Mouse (Mus musculus) intestine, embryonic 14.5 days (tissue): ENCODE data around the gene Id3. TPM values are rescaled to one million over a fixed set of nuclear protein-coding genes. Genes with fewer than 3 reads are reported as not detected.
A peak's percentile ranks its signal among the peaks of the same experiment; 100 is the strongest.

Experiments
- ATAC-seq: fragments of 200-750 bp; cut with Nextera tagmentation; replicated peaks from 2 replicates; pipeline ENCODE4 v1.8.0; 2017; ENCODE audit warnings: low read depth, moderate number of reproducible peaks, moderate TSS enrichment, moderate library complexity; ENCODE audit not compliant: low FRiP score, low TSS enrichment
- DNase-seq: peaks from one replicate; pipeline ENCODE4 v3.0.0-alpha.2; 2018; ENCODE audit warnings: low spot score
- H3K27ac ChIP-seq: fragments of 300-500 bp; sonication (generic); 2 replicates; pipeline ENCODE4 v1.5.1; 2014; ENCODE audit warnings: low read depth, mild to moderate bottlenecking, control low read depth
- H3K27me3 ChIP-seq: fragments of 300-500 bp; sonication (generic); replicated peaks from 2 replicates; pipeline ENCODE4 v1.6.1; 2014; ENCODE audit warnings: low read length, control low read depth; ENCODE audit not compliant: control insufficient read depth, insufficient read depth
- H3K36me3 ChIP-seq: fragments of 300-500 bp; sonication (generic); 2 replicates; pipeline ENCODE4 v1.6.1; 2014; ENCODE audit warnings: low read length, control low read depth; ENCODE audit not compliant: control insufficient read depth, insufficient read depth
- H3K4me1 ChIP-seq: fragments of 300-500 bp; sonication (generic); replicated peaks from 2 replicates; pipeline ENCODE4 v1.6.1; 2014; ENCODE audit warnings: low read length, control low read depth, mixed read lengths; ENCODE audit not compliant: control insufficient read depth, insufficient read depth
- H3K4me2 ChIP-seq: fragments of 300-500 bp; sonication (generic); 2 replicates; pipeline ENCODE4 v1.6.1; 2014; ENCODE audit warnings: low read length
- H3K4me3 ChIP-seq: fragments of 300-500 bp; sonication (generic); 2 replicates; pipeline ENCODE4 v1.5.1; 2014; ENCODE audit warnings: low read depth, low read length, control low read depth, mixed read lengths
- H3K9ac ChIP-seq: fragments of 300-500 bp; sonication (generic); 2 replicates; pipeline ENCODE4 v1.6.1; 2014; ENCODE audit warnings: mild to moderate bottlenecking, low read length
- H3K9me3 ChIP-seq: fragments of 300-500 bp; sonication (generic); 2 replicates; pipeline ENCODE4 v1.6.1; 2016; ENCODE audit warnings: low read length, control low read depth; ENCODE audit not compliant: control insufficient read depth
- WGBS: fragments of 180-500 bp; shearing (Covaris S2); extraction: QIAGEN DNeasy Blood & Tissue Kit; methylation state at CpG from one replicate; pipeline ENCODE4 v1.1.7; 2014; 5-methylcytosine and 5-hydroxymethylcytosine counted together
- polyA plus RNA-seq: library from polyadenylated mRNA; unstranded; fragments of >200 nt; fragmentation: Nextera tagmentation; extraction: Ambion mirVana; gene quantifications from 2 replicates; pipeline ENCODE4 v1.2.1, GENCODE M21; 2014

The Id3 gene
- polyA plus RNA-seq, 1 experiment from 2014 or later: 325 TPM

DNA sequence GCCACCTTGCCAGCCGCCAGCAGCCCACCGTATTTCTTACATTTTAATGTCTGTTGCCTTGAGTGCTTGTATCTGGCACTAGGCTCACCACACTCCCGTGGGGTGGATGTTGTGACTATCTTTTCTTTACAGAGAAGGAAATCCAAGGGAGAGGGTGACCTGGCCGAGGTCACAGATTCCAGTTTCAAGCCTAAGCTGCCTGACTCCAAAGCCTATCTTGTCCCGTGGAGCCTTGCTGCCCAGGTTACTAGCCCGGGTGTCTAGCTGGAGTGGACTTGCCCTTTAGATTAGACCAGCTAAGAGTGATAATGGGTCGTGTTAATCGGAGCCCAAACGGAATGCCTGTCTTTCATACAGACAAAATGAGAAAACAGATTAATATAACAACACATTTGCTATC, 9.5 kb upstream of the Id3 start:
- Histone ChIP-seq H3K36me3 (no peaks in the 10 kb centered on the region), H3K9me3 (peaks cover 5% of the 10 kb centered on the region; the same call in 1 of the 2 replicates), H3K4me3 (no peak overlapping the region), H3K27me3 (no peaks in the 10 kb centered on the region), H3K4me2 (peak overlapping the region; percentile 90), H3K27ac (peak overlapping the region; percentile 97), H3K4me1 (peaks cover 25% of the 10 kb centered on the region), H3K9ac (peak overlapping the region; percentile 30)
- DNase-seq (no peak), ATAC-seq (no peak)
- WGBS: 35% methylated on average over 9 of the region's 9 CpGs

DNA sequence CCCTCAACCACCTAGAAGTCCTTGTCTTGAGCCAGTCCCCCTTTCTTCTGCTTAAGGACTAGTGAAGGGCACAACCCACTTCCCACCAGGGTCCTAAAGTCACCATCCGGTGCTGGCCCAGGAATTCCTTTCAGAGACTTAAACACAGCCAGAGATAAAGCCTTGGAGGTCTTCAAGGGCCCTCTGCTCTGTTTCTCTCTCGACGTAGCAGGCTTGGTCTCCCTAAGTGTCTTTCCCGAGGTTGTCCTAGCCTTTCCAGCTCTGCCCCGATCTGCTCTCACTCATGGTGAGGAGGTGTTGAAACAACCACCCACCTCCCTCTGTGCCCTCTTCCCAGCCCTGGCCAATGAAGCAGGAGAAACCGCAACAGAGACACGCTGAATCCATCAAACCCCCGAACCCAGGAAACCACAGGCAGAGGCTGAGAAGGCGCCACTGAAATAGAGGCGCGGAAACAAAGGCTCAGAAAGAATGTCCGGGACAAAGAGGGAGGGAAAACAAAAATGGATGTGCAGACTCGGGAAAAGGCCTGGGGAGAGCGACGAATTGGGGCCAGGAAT, 8.8 kb upstream of the Id3 start:
- WGBS: 3% methylated on average over 15 of the region's 15 CpGs
- Histone ChIP-seq H3K4me1 (peaks cover 30% of the 10 kb centered on the region), H3K4me3 (peak overlapping the region; percentile 37), H3K27ac (peak overlapping the region; percentile 97), H3K4me2 (peak overlapping the region; percentile 90), H3K9me3 (peaks cover 5% of the 10 kb centered on the region; the same call in 1 of the 2 replicates), H3K27me3 (no peaks in the 10 kb centered on the region), H3K9ac (peak overlapping the region; percentile 70), H3K36me3 (no peaks in the 10 kb centered on the region)
- ATAC-seq (peak; percentile 37; the same call in 1 of the 2 replicates), DNase-seq (peak; percentile 79)

DNA sequence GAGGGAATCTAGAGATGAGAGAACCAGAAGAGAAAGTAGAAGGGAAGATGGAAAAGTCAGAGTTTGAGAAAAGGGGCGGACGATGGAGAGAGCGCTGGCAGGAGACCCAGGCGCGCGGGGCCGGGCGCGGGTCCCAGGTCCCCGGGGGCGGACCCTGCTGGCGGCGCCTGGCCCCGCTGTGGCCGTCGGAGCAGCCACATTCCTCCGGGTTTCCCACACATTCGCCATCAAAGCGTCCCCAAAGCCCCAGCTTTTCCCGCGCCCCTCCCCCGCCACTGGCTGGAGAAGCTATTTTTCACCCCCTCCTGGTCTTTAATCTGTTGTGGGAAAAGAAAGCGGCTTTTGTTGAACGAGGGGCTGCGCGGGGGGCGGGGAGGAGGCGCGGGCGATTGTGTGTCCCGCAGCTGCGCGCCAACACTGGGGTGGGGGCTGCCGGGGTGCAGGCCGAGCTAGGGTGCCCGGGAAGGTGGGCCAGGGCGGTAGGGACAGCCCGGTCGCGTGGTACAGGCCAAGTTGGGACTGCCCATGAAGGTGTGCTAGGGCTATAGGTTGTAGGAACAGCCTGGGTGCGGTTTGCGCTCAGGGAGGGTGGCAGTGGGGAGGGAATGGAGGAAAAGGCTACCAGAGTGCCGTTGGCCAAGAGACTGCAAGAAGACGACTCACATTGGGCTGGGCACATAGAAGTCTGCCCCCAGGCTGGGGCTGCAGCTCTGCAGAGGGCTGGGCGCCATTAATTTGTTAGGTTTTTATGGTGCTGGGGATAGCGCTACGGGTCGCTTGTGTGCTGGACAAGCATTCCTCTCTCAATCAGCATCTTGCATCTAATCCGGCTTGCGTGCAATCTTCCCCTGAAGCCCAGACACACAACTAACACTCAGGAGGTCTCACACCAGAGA, 8.1 kb upstream of the Id3 start:
- 3% methylated on average over 47 of the region's 50 CpGs for WGBS
- peaks cover 36% of the 10 kb centered on the region for H3K4me1 ChIP-seq
- H3K36me3 ChIP-seq: no peaks in the 10 kb centered on the region
- peak; percentile 59; the same call in 1 of the 2 replicates for ATAC-seq
- H3K4me2 ChIP-seq: peak overlapping the region; percentile 90
- H3K27me3 ChIP-seq: no peaks in the 10 kb centered on the region
- peak; percentile 84 for DNase-seq
- no peaks in the 10 kb centered on the region for H3K9me3 ChIP-seq
- peak overlapping the region; percentile 37 for H3K4me3 ChIP-seq
- peak overlapping the region; percentile 70 for H3K9ac ChIP-seq
- peak overlapping the region; percentile 97 for H3K27ac ChIP-seq

DNA sequence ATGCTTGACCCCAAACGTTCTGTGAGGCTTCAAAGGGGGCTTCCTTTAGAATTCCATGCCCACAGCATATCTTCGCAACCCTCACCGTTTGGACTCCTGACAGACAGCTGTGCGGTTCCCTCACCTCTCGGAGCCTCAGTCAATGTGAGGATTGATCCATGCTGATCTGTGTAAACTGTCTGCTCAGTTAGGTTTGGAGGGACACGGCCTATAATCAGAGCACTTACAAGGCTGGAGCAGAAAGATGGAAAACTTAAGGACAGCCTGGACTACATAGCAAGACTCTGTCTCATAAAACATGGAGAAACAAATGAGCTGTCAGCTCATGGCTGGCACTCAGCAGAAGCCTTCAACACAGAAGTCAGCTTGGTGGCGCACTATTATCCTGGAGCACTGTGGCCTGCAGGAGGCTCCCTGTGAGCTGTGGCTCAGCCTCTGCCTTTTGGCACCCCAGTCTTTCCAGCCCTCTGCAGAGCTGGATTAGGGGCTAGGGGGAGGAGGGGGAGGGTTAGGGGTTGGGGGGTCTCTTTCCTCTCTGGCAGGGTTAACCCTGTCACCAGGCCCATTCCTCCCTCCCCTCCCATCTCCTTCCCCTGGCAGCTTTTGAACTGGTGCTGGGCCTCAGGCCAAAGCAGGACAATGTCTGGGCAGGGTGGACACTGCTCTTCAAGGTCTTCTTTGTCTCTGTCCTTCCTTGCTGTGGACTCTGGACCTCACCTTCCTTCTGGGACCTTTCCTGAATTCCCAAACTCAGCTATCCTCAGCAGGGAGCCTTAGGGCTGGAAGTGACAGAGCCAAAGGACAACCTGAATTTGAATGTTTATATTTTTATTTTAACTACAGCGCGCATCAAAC, 7.2 kb upstream of the Id3 start:
- H3K27ac ChIP-seq: peak overlapping the region; percentile 97
- H3K36me3 ChIP-seq: no peaks in the 10 kb centered on the region
- no peak overlapping the region for H3K9ac ChIP-seq
- H3K4me3 ChIP-seq: no peak overlapping the region
- H3K27me3 ChIP-seq: no peaks in the 10 kb centered on the region
- DNase-seq (no peak), ATAC-seq (no peak)
- peaks cover 42% of the 10 kb centered on the region for H3K4me1 ChIP-seq
- no peaks in the 10 kb centered on the region for H3K9me3 ChIP-seq
- peak overlapping the region; percentile 90 for H3K4me2 ChIP-seq
- WGBS: 40% methylated on average over 9 of the region's 9 CpGs

DNA sequence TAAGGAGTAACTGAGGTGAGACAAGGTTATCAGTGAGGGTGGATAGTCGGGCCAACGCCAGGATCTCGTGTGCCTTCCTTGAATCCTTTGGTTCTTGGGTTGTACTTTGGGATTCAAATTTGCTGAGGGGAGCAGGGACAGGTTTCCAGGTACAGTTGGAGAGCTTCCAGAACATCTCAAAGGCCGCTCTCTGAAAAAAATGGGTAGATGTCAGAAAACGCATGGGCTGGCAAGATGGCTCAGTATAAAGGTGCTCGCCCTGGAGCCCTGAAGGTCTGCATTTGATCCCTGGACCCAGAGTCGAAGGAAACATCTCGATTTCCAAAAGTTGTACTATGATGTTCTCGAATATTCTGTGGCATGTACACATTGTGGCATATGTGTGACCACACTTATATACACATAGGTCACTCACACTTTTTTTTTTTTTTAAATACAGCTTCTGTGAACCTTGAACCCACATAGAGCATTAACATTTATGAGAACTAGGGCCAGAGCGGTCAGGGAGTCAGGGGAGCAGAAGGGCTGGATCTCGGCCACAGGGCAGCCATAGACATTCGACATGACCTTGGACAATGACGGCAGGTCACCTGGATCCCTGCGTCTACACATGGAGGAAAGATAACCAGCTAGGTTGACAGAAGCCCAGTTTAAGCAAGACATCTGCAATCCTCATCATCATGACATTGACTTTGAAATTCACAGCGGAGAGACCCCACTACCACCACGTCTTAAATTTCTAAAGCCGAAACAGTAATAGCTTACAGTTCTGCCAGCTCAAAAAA, 3.8 kb upstream of the Id3 start:
- ATAC-seq (no peak), DNase-seq (no peak)
- H3K9me3 ChIP-seq: no peaks in the 10 kb centered on the region
- H3K36me3 ChIP-seq: no peaks in the 10 kb centered on the region
- no peak overlapping the region for H3K4me3 ChIP-seq
- WGBS: 56% methylated on average over 17 of the region's 17 CpGs
- H3K4me2 ChIP-seq: peak overlapping the region; percentile 49
- H3K4me1 ChIP-seq: peaks cover 49% of the 10 kb centered on the region
- H3K9ac ChIP-seq: peak overlapping the region; percentile 37; the same call in 1 of the 2 replicates
- no peaks in the 10 kb centered on the region for H3K27me3 ChIP-seq
- H3K27ac ChIP-seq: peak overlapping the region; percentile 97

DNA sequence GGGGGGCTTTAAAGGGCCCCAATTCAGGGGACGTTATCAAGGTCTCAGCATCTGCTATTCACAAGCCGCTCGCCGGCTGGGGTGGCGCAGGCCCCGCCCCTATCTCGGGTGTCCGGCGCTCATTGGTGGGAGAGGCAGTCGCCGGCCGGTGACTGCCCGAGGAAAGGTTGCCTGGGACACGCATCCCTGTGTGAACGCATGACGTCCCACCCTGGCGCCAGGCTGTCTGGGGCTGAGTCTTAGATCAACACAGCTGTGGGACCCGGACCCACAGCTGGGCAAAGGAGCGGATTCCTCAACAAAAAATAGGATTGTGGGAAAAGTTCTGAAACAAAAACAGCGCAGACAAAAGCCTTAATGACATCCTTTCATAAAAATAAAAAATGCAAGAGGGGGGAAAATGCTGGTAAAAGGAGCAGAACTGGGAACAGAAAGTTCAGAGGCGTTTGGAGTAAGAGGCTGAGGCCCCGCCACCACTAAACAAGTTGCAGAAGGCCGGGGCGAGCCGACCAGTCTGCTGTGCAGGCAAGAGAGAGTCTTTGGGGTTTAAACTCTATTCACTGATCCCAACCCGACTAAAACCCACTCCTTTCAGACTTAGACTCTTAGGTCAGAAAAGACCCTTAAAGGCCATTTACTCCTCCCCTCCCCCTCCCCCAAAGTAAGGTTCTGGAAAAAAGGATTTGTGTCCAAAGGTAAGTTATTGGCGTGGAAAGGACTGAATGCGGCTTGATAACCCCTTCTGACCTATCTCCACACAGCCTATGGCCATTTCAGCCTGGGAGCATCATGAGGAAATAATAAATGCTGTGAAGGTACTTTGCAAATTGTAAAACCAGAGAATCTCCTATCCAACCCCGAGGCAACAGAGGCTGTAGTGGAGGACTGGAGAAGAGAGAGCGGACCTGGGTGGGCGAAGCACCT, 2.7 kb upstream of the Id3 start:
- Histone ChIP-seq H3K9me3 (no peaks in the 10 kb centered on the region), H3K27ac (peak overlapping the region; percentile 97), H3K9ac (peak overlapping the region; percentile 51), H3K36me3 (no peaks in the 10 kb centered on the region), H3K4me3 (peak overlapping the region; percentile 22), H3K4me2 (peak overlapping the region; percentile 49), H3K27me3 (no peaks in the 10 kb centered on the region), H3K4me1 (peaks cover 50% of the 10 kb centered on the region)
- DNase-seq (peak; percentile 94), ATAC-seq (peak; percentile 77)
- 7% methylated on average over 31 of the region's 31 CpGs for WGBS
